Mouse (Mus musculus) midbrain, postnatal 0 days (tissue): ENCODE results near the gene Crabp1. TPM values are rescaled to one million over a fixed set of nuclear protein-coding genes. Genes with fewer than 3 reads are reported as not detected.
A peak's percentile ranks its signal among the peaks of the same experiment; 100 is the strongest.

Experiments used
- ATAC-seq: fragments of 200-750 bp; cut with Nextera tagmentation; 2 replicates; pipeline ENCODE4 v1.8.0; 2017; ENCODE audit warnings: moderate number of reproducible peaks, mild to moderate bottlenecking, moderate TSS enrichment, moderate library complexity; ENCODE audit not compliant: low FRiP score
- DNase-seq: peaks from one replicate; pipeline ENCODE4 v3.0.0-alpha.2; 2015; ENCODE audit warnings: low spot score
- H3K27ac ChIP-seq: fragments of 300-500 bp; sonication (generic); 2 replicates; pipeline ENCODE4 v1.5.1; 2014; ENCODE audit warnings: low read depth, mild to moderate bottlenecking, low read length, mixed read lengths
- H3K27me3 ChIP-seq: fragments of 300-500 bp; sonication (generic); 2 replicates; pipeline ENCODE4 v1.6.1; 2014; ENCODE audit warnings: low read length, control low read depth, mixed read lengths; ENCODE audit not compliant: insufficient read depth
- H3K36me3 ChIP-seq: fragments of 300-500 bp; sonication (generic); 2 replicates; pipeline ENCODE4 v1.6.1; 2014; ENCODE audit warnings: low read length, control low read depth, mixed read lengths; ENCODE audit not compliant: insufficient read depth
- H3K4me1 ChIP-seq: fragments of 300-500 bp; sonication (generic); 2 replicates; pipeline ENCODE4 v1.6.1; 2014; ENCODE audit warnings: mild to moderate bottlenecking, control low read depth, antibody characterized with exemption, low read length, mixed read lengths; ENCODE audit not compliant: insufficient read depth
- H3K4me2 ChIP-seq: fragments of 300-500 bp; sonication (generic); 2 replicates; pipeline ENCODE4 v1.6.1; 2014; ENCODE audit warnings: low read depth, mild to moderate bottlenecking, low read length, mixed read lengths; ENCODE audit not compliant: poor library complexity, severe bottlenecking
- H3K4me3 ChIP-seq: fragments of 300-500 bp; sonication (generic); 2 replicates; pipeline ENCODE4 v1.5.1; 2014; ENCODE audit warnings: low read depth, mild to moderate bottlenecking, low read length, moderate library complexity
- H3K9ac ChIP-seq: fragments of 300-500 bp; sonication (generic); replicated peaks from 2 replicates; pipeline ENCODE4 v1.6.1; 2014; ENCODE audit warnings: mild to moderate bottlenecking, low read length, moderate library complexity, mixed read lengths; ENCODE audit not compliant: poor library complexity, severe bottlenecking
- H3K9me3 ChIP-seq: fragments of 300-500 bp; sonication (generic); 2 replicates; pipeline ENCODE4 v1.6.1; 2016; ENCODE audit warnings: low read length, control low read depth
- CTCF ChIP-seq: IDR thresholded peaks from 2 replicates; pipeline ENCODE4 v1.5.1; 2016; ENCODE audit warnings: antibody characterized with exemption, mild to moderate bottlenecking
- WGBS: fragments of 180-500 bp; shearing (Covaris S2); extraction: QIAGEN DNeasy Blood & Tissue Kit; methylation state at CpG from one replicate; pipeline ENCODE4 v1.1.7; 2014; 5-methylcytosine and 5-hydroxymethylcytosine counted together
- polyA plus RNA-seq: library from polyadenylated mRNA; unstranded; fragments of >200 nt; fragmentation: Nextera tagmentation; extraction: Ambion mirVana; gene quantifications from 2 replicates; pipeline ENCODE4 v1.2.1, GENCODE M21; 2015
- total RNA-seq: library from RNA; depleted of rRNA; stranded (reverse); fragments of >200 nt; gene quantifications from 2 replicates; pipeline ENCODE4 v1.2.3, GENCODE M21; 2014

Crabp1 gene
- total and polyA plus RNA-seq, 2 experiments from 2014 or later, result 18.4 to 26.3 TPM

- no peak for DNase-seq
- Histone ChIP-seq H3K36me3 (no peaks in the 10 kb centered on the region), H3K4me2 (no peak overlapping the region), H3K27ac (no peak overlapping the region), H3K9ac (no peak overlapping the region), H3K27me3 (no peaks in the 10 kb centered on the region), H3K4me3 (no peak overlapping the region), H3K4me1 (no peaks in the 10 kb centered on the region), H3K9me3 (no peaks in the 10 kb centered on the region)
- TF ChIP-seq CTCF, result no peak
- WGBS, result 43% methylated on average over 10 of the region's 10 CpGs
- ATAC-seq, result no peak
Observed at GRCm38 (mm10) chr9:54801460-54801961, 37.0 kb downstream of the Crabp1 start.

- no peaks in the 10 kb centered on the region for H3K36me3 ChIP-seq
- no peak for DNase-seq
Observed at GRCm38 (mm10) chr9:54802749-54803679, 38.5 kb downstream of the Crabp1 start.

GRCm38 (mm10) chr9:54804351-54804750, 39.8 kb downstream of the Crabp1 start:
- Histone ChIP-seq H3K4me2 (no peak overlapping the region), H3K27me3 (no peaks in the 10 kb centered on the region), H3K9ac (no peak overlapping the region), H3K36me3 (no peaks in the 10 kb centered on the region), H3K27ac (no peak overlapping the region), H3K4me1 (no peaks in the 10 kb centered on the region), H3K4me3 (no peak overlapping the region), H3K9me3 (no peaks in the 10 kb centered on the region)
- DNase-seq, result no peak
- TF ChIP-seq CTCF, result no peak
- 69% methylated on average over 5 of the region's 5 CpGs for WGBS
- ATAC-seq, result no peak

More at GRCm38 (mm10) chr9:54802749-54803679, 38.5 kb downstream of the Crabp1 start:
- ATAC-seq, result no peak
- Histone ChIP-seq H3K4me2 (no peak overlapping the region), H3K27ac (no peak overlapping the region), H3K4me1 (no peaks in the 10 kb centered on the region), H3K9me3 (no peaks in the 10 kb centered on the region), H3K27me3 (no peaks in the 10 kb centered on the region), H3K9ac (no peak overlapping the region), H3K4me3 (no peak overlapping the region)
- WGBS, result 66% methylated on average over 6 of the region's 6 CpGs
- no peak for TF ChIP-seq CTCF

- no peak for TF ChIP-seq CTCF
- ATAC-seq, result no peak
- 70% methylated on average over 4 of the region's 4 CpGs for WGBS
- H3K27ac ChIP-seq, result no peak overlapping the region
- H3K27me3 ChIP-seq, result no peaks in the 10 kb centered on the region
- H3K36me3 ChIP-seq, result no peaks in the 10 kb centered on the region
- no peak for DNase-seq
- H3K9ac ChIP-seq, result no peak overlapping the region
- no peaks in the 10 kb centered on the region for H3K9me3 ChIP-seq
- H3K4me2 ChIP-seq, result no peak overlapping the region
- H3K4me3 ChIP-seq, result no peak overlapping the region
- H3K4me1 ChIP-seq, result no peaks in the 10 kb centered on the region
Observed at GRCm38 (mm10) chr9:54807761-54808160, 43.2 kb downstream of the Crabp1 start.

- Histone ChIP-seq H3K27ac (0 out of 2 replicates have a peak overlapping the region, but pooled peaks have one; percentile 6), H3K4me1 (no peaks in the 10 kb centered on the region), H3K36me3 (no peaks in the 10 kb centered on the region), H3K9me3 (no peaks in the 10 kb centered on the region), H3K27me3 (no peaks in the 10 kb centered on the region), H3K4me3 (no peak overlapping the region), H3K9ac (peak overlapping the region; percentile 36; the same call in 1 of the 2 replicates), H3K4me2 (no peak overlapping the region)
- ATAC-seq (no peak), DNase-seq (peak; percentile 38)
- no peak for TF ChIP-seq CTCF
- 26% methylated on average over 4 of the region's 4 CpGs for WGBS
Observed at GRCm38 (mm10) chr9:54809953-54810352, 45.4 kb downstream of the Crabp1 start.
